Mouse (Mus musculus) limb, embryonic 13.5 days (tissue): Measurements from ENCODE around the gene Col5a1. TPM values are rescaled to one million over a fixed set of nuclear protein-coding genes. Genes with fewer than 3 reads are reported as not detected.

Source experiments
- ATAC-seq: fragments of 200-750 bp; cut with Nextera tagmentation; 2 replicates; pipeline ENCODE4 v1.8.0; 2017; ENCODE audit warnings: low read depth, moderate number of reproducible peaks, moderate TSS enrichment; ENCODE audit not compliant: low FRiP score
- H3K27ac ChIP-seq: fragments of 300-500 bp; sonication (generic); 2 replicates; pipeline ENCODE4 v1.5.1; 2015; ENCODE audit warnings: inconsistent platforms, mild to moderate bottlenecking, moderate library complexity
- H3K27me3 ChIP-seq: fragments of 300-500 bp; sonication (generic); 2 replicates; pipeline ENCODE4 v1.6.1; 2015; ENCODE audit warnings: mild to moderate bottlenecking, inconsistent platforms
- H3K36me3 ChIP-seq: fragments of 300-500 bp; sonication (generic); 2 replicates; pipeline ENCODE4 v1.6.1; 2015; ENCODE audit warnings: inconsistent platforms, mild to moderate bottlenecking, moderate library complexity
- H3K4me1 ChIP-seq: fragments of 300-500 bp; sonication (generic); 2 replicates; pipeline ENCODE4 v1.6.1; 2015; ENCODE audit warnings: inconsistent platforms
- H3K4me2 ChIP-seq: fragments of 300-500 bp; sonication (generic); replicated peaks from 2 replicates; pipeline ENCODE4 v1.6.1; 2015; ENCODE audit warnings: inconsistent platforms, mild to moderate bottlenecking, moderate library complexity
- H3K4me3 ChIP-seq: fragments of 300-500 bp; sonication (generic); 2 replicates; pipeline ENCODE4 v1.5.1; 2015; ENCODE audit warnings: moderate library complexity, mild to moderate bottlenecking, inconsistent platforms
- H3K9ac ChIP-seq: fragments of 300-500 bp; sonication (generic); 2 replicates; pipeline ENCODE4 v1.6.1; 2015; ENCODE audit warnings: mild to moderate bottlenecking, inconsistent platforms
- H3K9me3 ChIP-seq: fragments of 300-500 bp; sonication (generic); 2 replicates; pipeline ENCODE4 v1.6.1; 2016; ENCODE audit warnings: inconsistent platforms
- WGBS: fragments of 180-500 bp; shearing (Covaris S2); methylation state at CpG from one replicate; pipeline ENCODE4 v1.1.7; 2015; 5-methylcytosine and 5-hydroxymethylcytosine counted together
- polyA plus RNA-seq: library from polyadenylated mRNA; unstranded; fragments of >200 nt; fragmentation: Nextera tagmentation; extraction: Ambion mirVana; gene quantifications from 2 replicates; pipeline ENCODE4 v1.2.1, GENCODE M21; 2015

Col5a1 gene
- polyA plus RNA-seq, 1 experiment from 2014 or later: 128 TPM

DNA sequence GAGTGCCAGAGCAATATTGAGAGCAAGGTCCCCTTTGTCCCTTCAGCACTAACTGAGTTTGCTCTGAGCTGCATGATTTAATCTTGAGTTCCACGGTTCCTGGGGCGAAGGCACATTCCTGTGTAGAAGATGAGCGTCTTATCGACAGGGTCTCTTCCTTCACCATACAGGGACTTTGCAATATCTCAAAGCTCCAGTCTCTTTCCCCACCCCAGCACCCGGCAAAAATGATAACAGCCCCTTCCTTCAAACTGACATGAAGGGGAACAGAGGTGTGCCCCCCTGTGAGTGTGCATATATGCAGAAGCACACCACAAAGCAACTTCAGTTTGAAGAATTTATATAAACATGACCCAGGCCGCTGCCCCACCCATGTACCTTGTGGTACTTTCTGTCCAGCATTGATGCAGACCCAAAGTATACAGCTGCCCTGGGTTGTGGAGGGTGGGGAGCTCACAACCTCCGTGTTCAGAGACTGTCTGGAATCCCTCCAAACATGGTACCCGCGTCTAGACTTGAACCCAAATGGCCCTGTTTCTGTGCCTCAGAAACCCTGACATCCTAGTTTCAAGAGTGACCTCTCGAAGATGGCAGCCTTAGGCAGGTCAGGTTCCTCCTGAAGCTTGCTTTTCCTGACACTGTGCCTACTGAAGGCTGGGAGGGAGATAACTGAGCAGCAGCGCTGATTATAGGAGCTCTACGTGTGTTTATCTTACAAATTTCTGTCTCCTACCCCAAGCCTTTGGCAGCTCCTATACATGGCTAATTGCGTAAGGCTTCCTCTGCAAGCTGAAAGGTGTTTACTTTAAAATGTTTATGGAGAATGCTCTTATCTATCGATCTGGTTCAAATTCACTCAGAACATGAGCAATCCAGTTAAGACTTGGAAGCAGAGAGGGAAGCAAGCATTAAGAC is 95.7 kb downstream of the Col5a1 start:
- WGBS: 81% methylated on average over 14 of the region's 14 CpGs
- Histone ChIP-seq H3K9ac (no peak overlapping the region), H3K9me3 (no peaks in the 10 kb centered on the region), H3K27ac (no peak overlapping the region), H3K36me3 (peaks cover 93% of the 10 kb centered on the region), H3K4me3 (no peak overlapping the region), H3K4me1 (no peaks in the 10 kb centered on the region), H3K27me3 (no peaks in the 10 kb centered on the region), H3K4me2 (no peak overlapping the region)
- ATAC-seq: no peak

DNA sequence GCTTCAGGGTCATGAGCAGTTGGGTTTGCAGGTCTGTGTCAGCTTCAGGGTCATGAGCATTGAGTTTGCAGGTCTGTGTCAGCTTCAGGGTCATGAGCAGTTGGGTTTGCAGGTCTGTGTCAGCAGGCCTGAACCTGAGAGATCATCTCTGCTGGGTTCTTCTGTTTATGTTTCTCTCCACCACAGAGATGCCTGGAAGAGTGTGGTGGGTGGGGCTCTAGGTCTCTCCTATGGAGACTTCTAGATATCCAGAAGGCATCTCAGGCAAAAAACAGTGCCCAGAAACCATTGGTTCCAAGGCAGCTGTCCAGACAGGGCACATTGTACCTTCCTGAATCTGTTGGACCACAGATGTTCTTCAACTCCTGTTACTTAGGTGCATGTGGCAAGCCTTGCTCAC is 96.9 kb downstream of the Col5a1 start:
- no peaks in the 10 kb centered on the region for H3K4me1 ChIP-seq
- H3K4me3 ChIP-seq: no peak overlapping the region
- peaks cover 93% of the 10 kb centered on the region for H3K36me3 ChIP-seq
- no peak overlapping the region for H3K4me2 ChIP-seq
- no peaks in the 10 kb centered on the region for H3K9me3 ChIP-seq
- H3K9ac ChIP-seq: no peak overlapping the region
- ATAC-seq: no peak
- no peak overlapping the region for H3K27ac ChIP-seq
- H3K27me3 ChIP-seq: no peaks in the 10 kb centered on the region

DNA sequence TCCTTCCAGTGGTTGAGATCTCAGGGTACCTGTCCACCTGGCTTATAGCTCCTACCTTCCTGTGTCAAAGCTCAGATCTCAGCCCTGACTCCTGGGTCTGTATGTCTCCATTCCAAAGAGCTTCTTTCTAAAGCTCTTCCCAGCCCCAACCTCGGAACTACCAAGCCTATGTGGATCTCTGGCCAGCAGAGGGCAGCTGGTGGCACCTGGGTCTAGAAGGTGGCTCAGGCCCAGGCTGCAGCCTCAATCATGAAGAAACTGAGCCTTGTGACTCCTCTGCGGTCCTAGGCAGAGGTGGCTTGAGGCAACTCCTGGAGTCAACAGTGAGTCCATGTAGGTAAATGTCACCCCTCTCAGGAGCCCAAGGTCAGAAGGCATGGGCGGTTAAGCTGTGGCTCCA is 97.7 kb downstream of the Col5a1 start:
- no peak for ATAC-seq
- Histone ChIP-seq H3K4me1 (no peaks in the 10 kb centered on the region), H3K4me3 (no peak overlapping the region), H3K9me3 (no peaks in the 10 kb centered on the region), H3K27ac (no peak overlapping the region), H3K9ac (no peak overlapping the region), H3K27me3 (no peaks in the 10 kb centered on the region), H3K4me2 (no peak overlapping the region), H3K36me3 (peaks cover 100% of the 10 kb centered on the region)
- 62% methylated on average over 3 of the region's 3 CpGs for WGBS

DNA sequence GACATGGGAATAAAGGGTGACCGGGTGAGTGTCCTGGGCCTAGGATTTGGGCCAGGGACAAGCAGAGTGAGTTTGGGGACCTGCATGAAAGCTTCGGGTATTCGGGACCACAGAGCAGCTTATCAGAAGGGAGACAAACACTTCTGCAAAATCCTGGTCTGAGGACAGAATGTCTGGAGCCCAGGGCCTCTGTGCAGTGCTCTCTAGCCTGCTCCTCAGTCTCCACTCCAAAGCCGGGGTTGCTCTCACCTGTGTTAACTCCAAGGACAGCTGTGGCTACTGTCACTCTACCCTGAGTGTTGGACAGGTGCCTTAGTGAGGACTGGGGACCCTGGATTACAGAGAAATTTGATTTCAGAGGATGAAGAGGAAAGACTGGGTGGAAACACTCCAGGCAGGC is 100.5 kb downstream of the Col5a1 start:
- ATAC-seq: no peak
- 89% methylated on average over 4 of the region's 4 CpGs for WGBS
- Histone ChIP-seq H3K27me3 (no peaks in the 10 kb centered on the region), H3K36me3 (peaks cover 100% of the 10 kb centered on the region), H3K27ac (no peak overlapping the region), H3K4me1 (no peaks in the 10 kb centered on the region), H3K4me3 (no peak overlapping the region), H3K9me3 (no peaks in the 10 kb centered on the region), H3K9ac (no peak overlapping the region), H3K4me2 (no peak overlapping the region)

DNA sequence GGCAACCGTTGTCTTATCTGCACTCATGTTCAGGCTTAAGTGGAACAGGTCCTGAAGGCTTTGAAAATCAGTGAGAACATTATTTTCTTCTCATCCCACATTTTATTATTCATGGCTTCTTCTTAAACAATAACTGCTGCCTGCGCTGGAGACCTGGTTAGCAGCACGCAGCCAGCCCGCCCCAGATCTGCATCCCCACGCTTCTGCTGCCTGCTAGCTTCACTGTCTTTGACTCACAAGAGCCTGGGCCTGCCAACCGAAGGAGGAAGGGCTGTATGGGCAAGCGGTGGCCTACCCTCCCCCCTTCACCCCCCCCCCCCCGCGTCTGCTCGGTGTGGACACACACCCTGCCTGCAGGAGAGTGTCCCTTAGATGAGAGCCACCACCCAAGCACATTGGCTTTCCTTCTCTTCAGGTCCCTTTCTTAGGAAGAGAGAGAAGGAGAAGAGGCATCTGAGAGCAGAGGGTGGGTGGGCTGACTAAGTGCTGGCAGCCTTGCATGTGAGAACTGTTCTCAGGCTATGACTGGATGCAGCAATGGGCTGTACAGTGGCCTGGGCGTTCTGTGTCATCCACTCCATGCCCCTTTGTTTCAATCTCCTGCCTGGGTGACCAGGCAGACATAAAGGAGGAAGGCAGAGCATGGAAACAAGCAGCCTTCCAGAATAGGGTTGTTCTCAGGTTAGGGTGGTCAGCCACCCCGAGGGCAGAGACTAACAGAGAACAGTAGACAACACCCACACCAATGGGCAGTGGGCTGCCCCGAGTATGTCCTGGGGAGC is 104.4 kb downstream of the Col5a1 start:
- peaks cover 94% of the 10 kb centered on the region for H3K36me3 ChIP-seq
- no peak for ATAC-seq
- no peaks in the 10 kb centered on the region for H3K27me3 ChIP-seq
- H3K4me1 ChIP-seq: no peaks in the 10 kb centered on the region
- WGBS: 87% methylated on average over 13 of the region's 13 CpGs
- H3K9me3 ChIP-seq: no peaks in the 10 kb centered on the region
- no peak overlapping the region for H3K27ac ChIP-seq
- H3K9ac ChIP-seq: no peak overlapping the region
- no peak overlapping the region for H3K4me3 ChIP-seq
- H3K4me2 ChIP-seq: no peak overlapping the region

DNA sequence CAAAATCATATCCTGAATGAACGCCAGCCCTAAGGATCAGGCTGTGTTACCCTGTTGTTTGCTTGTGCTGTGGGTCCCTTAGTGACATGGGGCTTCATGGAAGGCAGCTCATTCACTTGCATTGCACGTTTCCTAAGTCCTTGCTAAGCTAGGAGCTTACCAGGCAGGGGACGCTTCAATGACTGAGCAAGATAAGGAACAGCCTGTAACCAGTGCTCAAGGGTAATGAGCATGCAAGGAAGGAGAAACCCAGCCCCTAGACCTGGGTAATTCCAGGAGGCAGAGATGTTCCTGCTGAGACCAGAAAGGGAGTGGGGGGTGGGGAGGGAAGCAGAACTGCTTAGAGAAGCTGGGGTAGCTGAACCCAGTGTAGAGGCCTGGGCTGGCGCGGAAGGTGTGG is 107.2 kb downstream of the Col5a1 start:
- ATAC-seq: no peak
- no peak overlapping the region for H3K9ac ChIP-seq
- H3K4me2 ChIP-seq: no peak overlapping the region
- H3K9me3 ChIP-seq: no peaks in the 10 kb centered on the region
- peaks cover 94% of the 10 kb centered on the region for H3K36me3 ChIP-seq
- no peaks in the 10 kb centered on the region for H3K4me1 ChIP-seq
- no peak overlapping the region for H3K4me3 ChIP-seq
- 77% methylated on average over 5 of the region's 5 CpGs for WGBS
- H3K27me3 ChIP-seq: no peaks in the 10 kb centered on the region
- H3K27ac ChIP-seq: no peak overlapping the region

DNA sequence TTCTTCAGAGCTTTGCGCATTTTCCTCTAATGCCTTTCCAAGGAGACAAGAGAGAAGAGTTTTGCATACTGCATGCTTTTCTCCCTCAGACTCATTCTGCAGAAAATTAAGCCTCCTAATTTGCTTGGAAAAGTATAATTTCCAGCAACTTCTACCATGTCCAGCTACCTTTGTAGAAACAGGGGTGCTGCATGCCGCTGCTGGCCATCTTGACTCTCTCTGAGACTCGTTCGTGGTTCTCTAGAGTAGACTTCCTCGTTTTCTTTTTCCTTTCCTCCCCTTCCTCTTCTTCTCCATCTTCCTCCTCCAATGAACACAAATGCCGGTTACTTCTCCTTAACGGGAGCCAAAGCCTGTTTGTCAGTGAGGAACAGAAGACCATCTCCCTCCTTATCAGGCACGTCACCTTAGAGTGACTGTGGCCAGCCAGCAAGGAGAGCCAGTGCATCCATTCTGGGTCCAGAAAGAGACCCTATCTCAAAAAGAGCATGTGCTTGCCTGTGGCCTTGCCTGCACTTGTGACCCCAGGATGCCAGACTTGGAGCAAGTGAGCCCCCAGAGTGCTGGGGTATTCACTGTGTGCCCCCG is 113.9 kb downstream of the Col5a1 start:
- H3K9ac ChIP-seq: no peak overlapping the region
- H3K9me3 ChIP-seq: no peaks in the 10 kb centered on the region
- H3K27me3 ChIP-seq: no peaks in the 10 kb centered on the region
- H3K4me1 ChIP-seq: no peaks in the 10 kb centered on the region
- peaks cover 99% of the 10 kb centered on the region for H3K36me3 ChIP-seq
- H3K4me2 ChIP-seq: no peak overlapping the region
- H3K4me3 ChIP-seq: no peak overlapping the region
- no peak for ATAC-seq
- H3K27ac ChIP-seq: no peak overlapping the region
- 90% methylated on average over 9 of the region's 9 CpGs for WGBS

DNA sequence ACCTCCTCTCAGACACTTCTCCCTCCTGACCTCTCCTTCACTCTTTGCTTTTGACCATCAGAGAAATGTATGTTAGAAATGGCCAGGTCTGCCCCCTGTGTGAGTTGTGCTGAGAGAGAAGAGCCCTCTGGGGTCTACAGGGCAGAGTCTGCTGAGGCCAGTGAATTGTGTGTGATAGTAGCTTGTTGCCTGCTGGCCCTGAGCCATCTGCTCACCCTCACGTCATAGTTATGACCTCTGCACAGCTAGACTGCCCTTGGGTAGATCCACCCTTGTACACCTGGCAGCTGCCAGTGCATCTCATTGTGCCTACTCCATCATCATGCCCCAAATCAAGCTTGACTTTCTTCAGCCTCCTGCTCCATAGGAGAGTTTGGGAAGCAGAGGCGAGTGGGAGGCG is 114.4 kb downstream of the Col5a1 start:
- Histone ChIP-seq H3K9me3 (no peaks in the 10 kb centered on the region), H3K4me3 (no peak overlapping the region), H3K27ac (no peak overlapping the region), H3K9ac (no peak overlapping the region), H3K27me3 (no peaks in the 10 kb centered on the region), H3K36me3 (peaks cover 100% of the 10 kb centered on the region), H3K4me2 (no peak overlapping the region), H3K4me1 (no peaks in the 10 kb centered on the region)
- 83% methylated on average over 3 of the region's 3 CpGs for WGBS
- no peak for ATAC-seq

DNA sequence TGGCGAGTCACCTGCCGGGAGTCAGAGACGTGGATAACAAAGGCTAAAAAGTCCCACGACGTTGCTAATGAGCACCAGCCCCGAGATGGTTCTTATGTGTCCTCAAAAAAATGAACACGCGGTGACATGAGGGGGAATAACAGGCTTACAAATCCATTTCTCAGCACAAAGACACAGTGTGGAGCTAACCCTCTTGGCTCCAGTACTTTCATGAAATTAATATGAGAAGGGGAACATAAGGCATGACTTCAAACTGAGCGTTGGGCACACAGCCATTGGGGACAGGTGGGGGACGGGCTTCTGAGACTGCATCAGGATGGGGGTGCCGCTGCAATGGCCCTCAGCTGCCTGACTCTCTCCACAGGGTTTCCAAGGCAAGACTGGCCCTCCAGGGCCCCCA is 115.0 kb downstream of the Col5a1 start:
- Histone ChIP-seq H3K4me3 (no peak overlapping the region), H3K9me3 (no peaks in the 10 kb centered on the region), H3K27me3 (no peaks in the 10 kb centered on the region), H3K36me3 (peaks cover 100% of the 10 kb centered on the region), H3K9ac (no peak overlapping the region), H3K4me1 (no peaks in the 10 kb centered on the region), H3K4me2 (no peak overlapping the region), H3K27ac (no peak overlapping the region)
- 84% methylated on average over 11 of the region's 11 CpGs for WGBS
- ATAC-seq: no peak

DNA sequence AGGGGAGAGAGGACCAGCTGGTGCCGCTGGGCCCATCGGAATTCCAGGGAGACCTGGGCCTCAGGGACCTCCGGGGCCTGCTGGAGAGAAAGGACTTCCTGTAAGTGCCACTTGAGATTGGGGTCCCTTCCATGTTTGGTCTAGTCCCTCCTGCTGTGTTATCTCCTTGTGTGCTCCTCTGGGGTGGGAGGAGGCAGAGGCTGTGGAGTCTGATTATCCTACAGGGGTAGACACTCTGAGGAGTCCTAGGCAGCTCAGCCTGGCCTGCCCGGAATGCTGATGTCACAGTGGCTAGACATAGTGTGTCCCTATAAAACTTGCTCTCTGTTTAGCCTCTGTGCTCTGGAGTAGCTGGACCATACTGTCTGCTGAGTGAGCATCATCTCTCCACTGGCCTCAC is 119.0 kb downstream of the Col5a1 start:
- Histone ChIP-seq H3K4me1 (peaks cover 8% of the 10 kb centered on the region; the same call in 1 of the 2 replicates), H3K9ac (no peak overlapping the region), H3K4me2 (no peak overlapping the region), H3K36me3 (peaks cover 100% of the 10 kb centered on the region), H3K27me3 (no peaks in the 10 kb centered on the region), H3K27ac (no peak overlapping the region), H3K4me3 (no peak overlapping the region), H3K9me3 (no peaks in the 10 kb centered on the region)
- no peak for ATAC-seq
- WGBS: 90% methylated on average over 4 of the region's 4 CpGs

DNA sequence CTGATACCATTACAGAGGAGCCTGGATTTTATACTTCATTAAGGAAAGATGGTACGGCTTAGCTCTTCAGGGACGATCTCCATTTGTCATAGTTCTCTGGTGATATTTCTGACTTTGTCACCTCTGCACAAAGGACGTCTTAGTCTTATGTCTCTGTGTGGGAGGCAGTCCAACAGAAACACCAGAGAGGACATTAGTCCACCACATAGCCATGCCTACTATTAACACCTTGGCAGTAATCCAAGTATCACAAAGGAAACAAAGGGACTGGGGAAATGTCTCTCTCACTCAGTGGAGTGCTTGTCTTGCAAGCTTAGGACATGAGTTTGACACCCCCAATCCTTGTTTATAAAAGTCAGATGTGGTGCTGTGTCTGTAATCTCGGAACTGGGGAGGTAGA is 122.0 kb downstream of the Col5a1 start:
- H3K9ac ChIP-seq: no peak overlapping the region
- ATAC-seq: no peak

DNA sequence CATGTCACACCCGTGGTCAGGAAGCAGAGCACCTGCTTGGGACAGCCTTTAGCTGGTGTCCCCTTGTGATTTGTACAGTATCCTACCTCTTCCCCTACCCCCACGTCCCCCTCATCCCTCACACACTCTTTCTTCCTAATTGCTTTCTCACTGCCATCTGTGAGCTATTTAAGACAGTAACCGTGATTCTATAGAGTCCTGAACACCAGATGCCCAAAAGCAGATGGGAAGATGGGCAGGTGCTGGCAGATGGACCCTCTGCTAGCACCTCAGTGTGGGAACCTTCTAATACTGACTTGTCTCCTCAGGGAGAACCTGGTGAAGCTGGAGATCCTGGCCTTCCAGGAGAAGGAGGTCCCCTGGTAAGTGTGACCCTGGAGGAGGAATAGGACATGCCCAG is 126.1 kb downstream of the Col5a1 start:
- Histone ChIP-seq H3K4me3 (no peak overlapping the region), H3K36me3 (peaks cover 100% of the 10 kb centered on the region), H3K27ac (no peak overlapping the region), H3K27me3 (no peaks in the 10 kb centered on the region), H3K9me3 (no peaks in the 10 kb centered on the region), H3K4me1 (peaks cover 7% of the 10 kb centered on the region; the same call in 1 of the 2 replicates), H3K4me2 (no peak overlapping the region), H3K9ac (no peak overlapping the region)
- no peak for ATAC-seq
- 71% methylated on average over 3 of the region's 3 CpGs for WGBS

More for the DNA sequence above, 122.0 kb downstream of the Col5a1 start:
- Histone ChIP-seq H3K27me3 (no peaks in the 10 kb centered on the region), H3K4me2 (no peak overlapping the region), H3K27ac (no peak overlapping the region), H3K4me1 (peaks cover 8% of the 10 kb centered on the region; the same call in 1 of the 2 replicates), H3K9me3 (no peaks in the 10 kb centered on the region), H3K36me3 (peaks cover 100% of the 10 kb centered on the region), H3K4me3 (no peak overlapping the region)
- 69% methylated on average over 4 of the region's 4 CpGs for WGBS
